Mouse (Mus musculus): ENCODE results near the gene 2210408I21Rik.
A peak's percentile ranks its signal among the peaks of the same experiment; 100 is the strongest.

Gene 2210408I21Rik

DNA sequence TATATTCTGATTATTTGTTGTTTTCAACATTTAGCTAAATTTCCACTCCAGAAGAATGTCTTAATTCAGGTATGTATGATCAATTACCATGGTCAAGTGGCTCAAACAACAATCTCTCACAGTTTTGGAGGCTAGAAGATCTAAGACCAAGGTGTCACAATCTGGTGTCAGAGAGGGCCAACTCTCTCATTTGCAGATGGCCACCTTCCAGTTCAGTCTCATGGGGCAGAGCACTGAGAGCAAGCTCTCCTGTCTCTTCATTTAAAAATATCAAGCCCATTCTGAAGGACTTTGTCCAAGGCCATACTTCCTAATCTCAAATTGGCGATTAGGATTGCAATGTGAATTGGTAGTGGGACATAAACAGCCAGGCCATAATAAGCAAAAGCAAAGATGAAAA, 378.7 kb downstream of the 2210408I21Rik start:
- peak; percentile 56 to 59 for DNase-seq

DNA sequence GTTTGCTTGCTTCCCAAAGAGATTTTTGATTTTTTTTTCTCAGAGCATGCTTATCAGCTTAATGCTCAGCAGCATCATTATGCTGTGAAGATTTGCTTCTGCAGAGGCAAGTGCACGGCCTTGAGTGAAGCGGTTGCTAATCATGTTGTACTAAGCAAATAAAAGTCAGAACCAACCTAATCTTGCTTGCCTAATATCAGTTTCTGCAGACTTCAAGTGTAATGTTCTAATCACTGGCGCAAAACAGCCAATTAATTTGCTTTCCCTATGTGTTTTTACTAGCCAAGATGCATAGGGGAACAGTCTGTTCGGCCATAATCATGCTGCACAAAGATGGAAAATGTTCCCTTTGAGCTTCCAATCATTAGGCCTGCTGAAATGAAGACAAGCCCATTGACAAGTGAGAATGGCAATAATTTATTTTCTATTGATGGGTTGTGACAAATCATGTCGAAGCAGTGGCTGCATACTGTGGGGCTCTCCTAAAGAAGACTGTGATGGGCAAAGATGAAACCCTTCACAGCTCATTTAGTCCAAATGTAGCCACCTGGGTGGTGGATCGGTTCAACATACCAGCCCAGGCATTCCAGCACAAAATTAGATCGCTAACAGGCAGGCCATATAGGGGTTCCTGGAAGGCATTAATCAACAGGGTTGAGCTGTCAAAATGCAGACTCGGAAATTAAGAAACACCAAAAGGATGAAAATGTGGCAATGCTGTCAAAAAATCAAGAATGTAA, 393.8 kb downstream of the 2210408I21Rik start:
- DNase-seq = no peak

DNA sequence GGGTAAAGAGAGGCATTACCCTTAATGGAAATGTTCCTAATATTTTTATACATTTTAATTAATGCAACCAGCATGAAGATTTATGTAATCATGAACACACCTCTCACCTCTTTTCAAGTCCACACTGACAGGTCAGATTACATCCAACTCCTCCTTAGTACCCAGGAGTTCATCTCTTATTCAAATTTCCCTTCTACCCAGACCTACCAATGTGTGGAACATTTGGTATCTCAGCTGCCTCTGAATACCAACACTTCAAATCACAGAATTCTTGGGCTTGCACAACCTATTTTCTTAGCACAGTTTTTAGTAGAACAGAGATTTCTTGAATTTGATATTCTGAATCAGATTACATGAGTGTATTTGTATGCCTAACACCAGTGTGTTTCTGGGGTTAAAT, 394.4 kb downstream of the 2210408I21Rik start:
- DNase-seq = no peak

DNA sequence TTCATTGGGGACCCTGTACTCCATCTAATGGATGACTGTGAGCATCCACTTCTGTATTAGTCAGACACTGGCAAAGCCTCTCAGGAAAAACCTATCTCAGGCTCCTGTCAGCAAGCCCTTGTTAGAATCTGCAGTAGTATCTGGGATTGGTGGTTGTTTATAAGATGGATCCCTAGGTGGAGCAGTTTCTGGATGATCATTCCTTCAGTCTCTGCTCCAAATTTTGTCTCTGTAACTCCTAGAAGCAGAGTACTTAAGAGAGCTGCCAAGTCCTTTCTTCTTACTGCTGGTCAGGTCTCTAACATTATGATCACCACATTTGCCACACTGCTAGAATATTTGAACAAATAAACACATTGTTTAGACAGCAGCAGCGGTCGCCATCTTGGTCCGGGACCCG, 402.1 kb downstream of the 2210408I21Rik start:
- DNase-seq = no peak

DNA sequence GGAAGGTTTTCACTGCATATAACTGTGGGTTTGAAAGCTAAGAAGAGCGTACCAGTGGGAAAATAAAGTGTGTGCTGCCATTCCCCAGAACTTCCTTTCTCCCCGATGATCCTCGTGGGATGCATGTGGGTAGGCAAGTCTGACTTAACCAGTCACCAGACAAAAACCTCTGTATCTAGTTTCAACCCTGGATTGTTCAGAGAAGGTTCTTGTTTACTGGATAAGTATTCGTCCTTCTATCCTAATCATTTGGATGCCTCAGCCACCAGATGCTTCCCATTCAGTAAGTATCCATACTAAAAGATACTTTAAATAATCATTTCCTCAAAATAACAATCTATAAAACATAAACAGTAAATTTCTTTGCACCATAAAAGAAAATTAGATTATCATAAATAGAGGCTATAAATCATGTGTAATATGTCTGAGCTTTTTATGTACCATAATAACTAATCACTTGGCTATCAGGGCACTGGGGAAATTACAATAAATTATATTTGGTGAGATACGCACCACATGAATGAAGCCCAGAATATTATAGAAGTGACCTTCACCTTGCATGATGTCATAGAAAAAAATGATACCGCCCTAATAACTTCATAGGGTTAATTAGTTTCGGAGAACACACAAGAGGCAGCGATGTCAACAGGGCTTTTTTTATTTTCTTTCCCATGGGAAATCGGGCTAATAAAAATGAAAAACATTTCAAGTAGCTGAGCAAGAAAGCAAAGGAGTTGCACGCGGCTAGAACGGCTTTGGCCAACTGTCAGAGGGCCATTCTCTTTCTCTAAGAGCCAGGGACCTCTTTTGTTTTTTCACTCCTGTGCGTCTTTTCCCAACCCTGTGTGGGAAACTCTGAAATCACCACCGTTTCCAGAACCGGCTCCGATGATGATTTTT, 412.4 kb downstream of the 2210408I21Rik start:
- DNase-seq = peak in 1 of 2 experiments; percentile 2

DNA sequence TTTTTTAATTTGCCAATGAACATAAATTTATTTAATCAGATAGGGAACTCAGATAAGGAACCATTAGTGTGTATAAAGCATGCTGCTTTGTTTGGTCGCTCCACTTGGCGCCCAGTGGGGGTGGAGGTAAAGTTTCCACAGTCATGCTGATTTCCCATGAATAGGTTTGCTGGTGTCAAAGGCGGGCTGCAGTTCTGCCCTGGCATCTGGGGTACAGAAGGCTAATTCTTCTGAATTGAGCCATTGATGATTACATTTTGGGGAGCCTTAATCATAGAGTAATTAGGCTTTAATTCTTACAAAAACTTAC, 413.0 kb downstream of the 2210408I21Rik start:
- peak; percentile 6 to 8 for DNase-seq

DNA sequence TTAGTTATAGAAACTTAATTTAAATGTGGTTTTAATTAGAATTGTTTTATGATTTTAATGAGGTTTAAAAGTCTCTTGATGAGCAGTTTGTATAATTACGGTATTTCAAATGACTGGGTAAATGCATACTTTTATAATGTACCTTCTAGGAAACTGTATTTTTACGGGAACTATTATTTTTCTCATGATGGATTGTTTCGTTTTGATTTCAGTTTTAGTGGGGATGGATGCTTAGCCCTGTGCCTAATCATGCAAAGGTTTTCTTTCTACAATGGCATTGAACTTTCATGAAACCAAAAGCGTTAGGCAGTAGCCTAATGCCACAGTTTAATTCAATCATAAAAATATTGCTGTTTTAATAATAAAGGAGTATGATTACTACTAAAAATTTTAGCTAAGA, 413.4 kb downstream of the 2210408I21Rik start:
- no peak for DNase-seq

DNA sequence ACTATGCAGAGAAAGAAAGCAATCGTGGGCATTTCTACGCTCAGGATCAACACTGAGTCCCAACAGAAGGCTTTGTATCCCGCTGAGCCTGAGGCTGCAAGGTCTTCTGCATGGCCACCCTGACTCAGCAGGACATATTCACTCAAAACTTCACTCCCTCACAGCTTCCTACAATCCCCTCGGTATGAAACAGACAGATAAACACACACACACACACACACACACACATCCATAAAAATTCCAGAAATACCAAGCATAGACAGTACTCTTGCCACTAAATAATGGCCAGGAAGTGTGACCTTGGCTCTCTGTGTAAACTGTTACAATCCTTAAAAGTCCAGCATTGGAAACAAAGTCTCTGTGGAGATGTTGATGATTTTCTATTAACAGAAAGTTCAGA, 458.7 kb downstream of the 2210408I21Rik start:
- DNase-seq = no peak

DNA sequence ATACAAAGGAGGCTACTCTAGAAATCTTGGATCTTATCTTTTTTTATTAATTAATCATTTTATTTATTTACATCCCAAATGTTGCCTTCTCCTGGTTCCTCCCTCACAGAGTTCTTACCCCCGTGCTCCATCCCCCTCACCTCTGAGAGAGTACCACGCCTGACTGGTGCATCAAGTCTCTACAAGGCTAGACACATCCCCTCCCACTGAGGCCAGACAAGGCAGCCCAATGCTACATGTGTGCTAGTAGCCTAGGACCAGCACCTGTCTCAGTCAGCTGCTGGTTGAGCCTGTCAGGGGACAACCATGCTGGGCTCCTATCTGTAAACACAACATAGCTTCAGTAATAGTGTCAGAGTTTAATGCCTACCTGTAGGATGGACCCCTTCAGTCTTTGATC, 480.0 kb downstream of the 2210408I21Rik start:
- DNase-seq = no peak

Measured in cerebellum, postnatal 14 days (tissue).